Mouse (Mus musculus): ENCODE measurements around the gene Dpp6.

GRCm38 (mm10) chr5:27635941-27636340 lies 818.9 kb downstream of the Dpp6 start:
- TF ChIP-seq MYOD1 (IDR thresholded peaks at IDR 0.05; ENCODE audit: control insufficient read depth, insufficient read length, low read depth) (no peak), CTCF (IDR thresholded peaks at IDR 0.05; ENCODE audit: control insufficient read depth, insufficient read depth, insufficient read length) (no peak)

All from C2C12 (cell line).